Mouse (Mus musculus) neural tube, embryonic 11.5 days (tissue): ENCODE data around the gene Bhlhe40. TPM values are rescaled to one million over a fixed set of nuclear protein-coding genes. Genes with fewer than 3 reads are reported as not detected.

Source experiments
- ATAC-seq: fragments of 200-750 bp; cut with Nextera tagmentation; 2 replicates; pipeline ENCODE4 v1.8.0; 2017; ENCODE audit warnings: moderate number of reproducible peaks, mild to moderate bottlenecking, moderate TSS enrichment, moderate library complexity; ENCODE audit not compliant: insufficient read depth, low FRiP score, low TSS enrichment
- DNase-seq: peaks from one replicate; pipeline ENCODE4 v3.0.0-alpha.2; 2015; ENCODE audit warnings: low spot score
- H3K27ac ChIP-seq: fragments of 300-500 bp; sonication (generic); 2 replicates; pipeline ENCODE4 v1.5.1; 2014; ENCODE audit warnings: low read depth, mild to moderate bottlenecking, low read length
- H3K27me3 ChIP-seq: fragments of 300-500 bp; sonication (generic); 2 replicates; pipeline ENCODE4 v1.6.1; 2014; ENCODE audit warnings: mild to moderate bottlenecking, low read length, mixed read lengths; ENCODE audit not compliant: control insufficient read depth, insufficient read depth
- H3K36me3 ChIP-seq: fragments of 300-500 bp; sonication (generic); 2 replicates; pipeline ENCODE4 v1.6.1; 2014; ENCODE audit warnings: mild to moderate bottlenecking, low read length, moderate library complexity, mixed read lengths; ENCODE audit not compliant: control insufficient read depth, insufficient read depth
- H3K4me1 ChIP-seq: fragments of 300-500 bp; sonication (generic); 2 replicates; pipeline ENCODE4 v1.6.1; 2014; ENCODE audit warnings: low read length, mixed read lengths; ENCODE audit not compliant: control insufficient read depth, insufficient read depth
- H3K4me2 ChIP-seq: fragments of 300-500 bp; sonication (generic); 2 replicates; pipeline ENCODE4 v1.6.1; 2014; ENCODE audit warnings: low read depth, mild to moderate bottlenecking, moderate library complexity
- H3K4me3 ChIP-seq: fragments of 300-500 bp; sonication (generic); 2 replicates; pipeline ENCODE4 v1.5.1; 2014; ENCODE audit warnings: low read depth, low read length
- H3K9ac ChIP-seq: fragments of 300-500 bp; sonication (generic); 2 replicates; pipeline ENCODE4 v1.6.1; 2014; ENCODE audit warnings: mild to moderate bottlenecking, low read length
- H3K9me3 ChIP-seq: fragments of 300-500 bp; sonication (generic); 2 replicates; pipeline ENCODE4 v1.6.1; 2016; ENCODE audit warnings: low read length; ENCODE audit not compliant: control insufficient read depth
- WGBS: fragments of 180-500 bp; shearing (Covaris S2); extraction: QIAGEN DNeasy Blood & Tissue Kit; methylation state at CpG from one replicate; pipeline ENCODE4 v1.1.7; 2014; 5-methylcytosine and 5-hydroxymethylcytosine counted together
- polyA plus RNA-seq: library from polyadenylated mRNA; unstranded; fragments of >200 nt; fragmentation: Nextera tagmentation; extraction: Ambion mirVana; gene quantifications from 2 replicates; pipeline ENCODE4 v1.2.1, GENCODE M21; 2014

Gene Bhlhe40
- polyA plus RNA-seq, 1 experiment from 2014 or later = 3.7 TPM

DNA sequence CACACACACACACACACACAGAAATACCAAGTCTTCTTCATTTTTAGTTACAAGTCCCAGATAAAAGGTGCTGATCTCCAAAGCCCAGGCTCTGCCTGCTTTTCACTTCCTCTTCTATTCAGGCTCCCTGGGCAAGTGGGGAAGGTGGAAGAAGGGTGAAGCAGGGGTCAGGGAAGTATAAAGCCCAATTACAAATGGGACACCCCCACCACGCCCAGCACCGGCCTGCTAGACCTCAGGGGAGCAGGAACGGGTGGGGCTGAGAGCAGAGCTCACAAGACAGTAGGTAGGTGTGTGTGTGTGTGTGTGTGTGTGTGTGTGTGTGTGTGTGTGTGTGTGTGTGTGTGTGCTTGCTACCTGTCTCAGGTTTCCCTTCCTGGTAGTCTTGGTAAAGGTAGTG is 42.2 kb downstream of the Bhlhe40 start:
- Histone ChIP-seq H3K27me3 (no peaks in the 10 kb centered on the region), H3K27ac (no peak overlapping the region), H3K9ac (no peak overlapping the region), H3K36me3 (no peaks in the 10 kb centered on the region), H3K4me1 (peaks cover 11% of the 10 kb centered on the region; the same call in 1 of the 2 replicates), H3K9me3 (no peaks in the 10 kb centered on the region), H3K4me2 (no peak overlapping the region), H3K4me3 (no peak overlapping the region)
- 35% methylated on average over 3 of the region's 3 CpGs for WGBS
- no peak for DNase-seq
- ATAC-seq = no peak

DNA sequence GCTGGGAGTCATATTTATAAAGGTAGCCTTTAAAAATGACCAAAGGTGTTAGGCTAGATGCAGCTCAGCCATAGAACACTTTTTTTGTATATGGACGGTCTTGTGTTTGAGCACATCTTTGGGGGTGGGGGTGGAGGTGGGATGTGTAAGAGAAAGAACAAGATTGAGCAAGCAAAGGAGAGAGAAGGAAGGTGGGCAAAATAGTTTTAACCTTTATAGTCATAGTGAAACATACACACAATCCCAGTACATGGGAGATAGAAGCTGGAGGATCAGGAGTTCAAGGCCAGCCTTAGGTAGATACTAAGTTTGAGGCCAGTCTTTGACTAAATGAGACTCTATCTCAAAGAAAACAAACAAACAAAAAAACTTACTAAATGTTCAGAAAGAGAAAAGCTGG is 42.7 kb downstream of the Bhlhe40 start:
- H3K9ac ChIP-seq = no peak overlapping the region
- no peak overlapping the region for H3K4me3 ChIP-seq
- 92% methylated on average over 1 of the region's 1 CpGs for WGBS
- H3K36me3 ChIP-seq = no peaks in the 10 kb centered on the region
- ATAC-seq (no peak), DNase-seq (no peak)
- no peaks in the 10 kb centered on the region for H3K9me3 ChIP-seq
- no peak overlapping the region for H3K27ac ChIP-seq
- H3K4me2 ChIP-seq = no peak overlapping the region
- no peaks in the 10 kb centered on the region for H3K27me3 ChIP-seq
- peaks cover 11% of the 10 kb centered on the region; the same call in 1 of the 2 replicates for H3K4me1 ChIP-seq

DNA sequence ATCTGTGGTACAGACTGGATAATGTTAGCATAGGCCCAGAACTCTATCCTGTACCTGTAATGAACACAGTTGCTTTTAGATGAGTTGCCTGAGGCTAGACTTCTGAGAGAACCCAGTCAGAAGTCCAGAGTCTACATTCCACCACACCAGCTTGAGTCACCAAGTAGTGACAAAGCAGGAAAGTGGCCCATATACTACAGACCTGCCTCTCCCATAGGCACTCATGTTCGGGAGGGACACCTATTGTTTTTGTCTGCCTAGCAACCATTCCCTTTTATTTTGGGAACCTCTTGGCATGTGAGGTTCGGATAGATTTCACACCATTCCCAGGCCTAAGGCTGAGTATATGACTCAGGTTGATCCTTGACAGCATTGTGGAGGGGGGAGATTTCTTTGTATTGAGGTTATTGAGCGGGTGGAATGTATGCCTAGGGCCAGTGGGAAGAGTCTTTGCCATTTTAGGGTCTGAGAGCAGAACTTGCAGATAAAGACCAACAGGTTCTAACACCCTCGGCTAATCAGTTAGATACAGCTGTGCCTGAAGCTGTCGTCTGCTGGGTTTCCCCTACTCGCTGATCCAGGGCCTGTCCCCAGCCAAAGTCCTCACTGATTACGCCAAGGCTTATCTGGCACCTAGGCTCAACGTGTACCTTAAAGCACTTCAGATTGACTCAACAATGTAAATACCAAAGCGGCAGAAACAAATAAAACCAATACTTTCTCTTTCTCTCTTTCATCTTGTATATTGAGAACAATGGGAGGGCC is 44.1 kb downstream of the Bhlhe40 start:
- ATAC-seq (no peak), DNase-seq (no peak)
- H3K9ac ChIP-seq = no peak overlapping the region
- no peak overlapping the region for H3K27ac ChIP-seq
- H3K4me3 ChIP-seq = no peak overlapping the region
- H3K27me3 ChIP-seq = no peaks in the 10 kb centered on the region
- H3K9me3 ChIP-seq = no peaks in the 10 kb centered on the region
- peaks cover 9% of the 10 kb centered on the region; the same call in 1 of the 2 replicates for H3K4me1 ChIP-seq
- no peak overlapping the region for H3K4me2 ChIP-seq
- WGBS = 61% methylated on average over 9 of the region's 9 CpGs
- H3K36me3 ChIP-seq = no peaks in the 10 kb centered on the region

DNA sequence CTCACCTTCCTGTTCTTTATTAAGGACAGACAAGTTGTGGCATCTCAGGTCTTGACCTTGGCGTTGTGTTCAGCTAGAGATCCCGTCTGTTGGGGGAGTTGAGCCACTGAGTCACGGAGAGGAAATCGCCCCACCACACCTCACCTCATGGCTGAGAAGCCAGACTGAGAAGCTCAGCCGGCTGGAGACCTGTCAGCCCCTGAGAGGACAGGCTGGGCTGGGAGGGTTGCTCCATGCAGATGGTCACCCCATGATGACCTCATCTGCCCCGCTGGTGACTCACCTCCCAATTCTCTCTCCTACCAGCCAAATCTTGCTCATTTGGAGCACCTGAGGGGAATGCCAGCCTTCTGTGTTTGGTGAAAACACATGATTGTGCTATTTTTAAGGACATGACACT is 45.5 kb downstream of the Bhlhe40 start:
- H3K4me2 ChIP-seq = no peak overlapping the region
- H3K27ac ChIP-seq = no peak overlapping the region
- H3K27me3 ChIP-seq = no peaks in the 10 kb centered on the region
- no peaks in the 10 kb centered on the region; the same call in 1 of the 2 replicates for H3K4me1 ChIP-seq
- H3K9ac ChIP-seq = no peak overlapping the region
- H3K9me3 ChIP-seq = no peaks in the 10 kb centered on the region
- 77% methylated on average over 6 of the region's 6 CpGs for WGBS
- no peaks in the 10 kb centered on the region for H3K36me3 ChIP-seq
- DNase-seq (no peak), ATAC-seq (no peak)
- H3K4me3 ChIP-seq = no peak overlapping the region

DNA sequence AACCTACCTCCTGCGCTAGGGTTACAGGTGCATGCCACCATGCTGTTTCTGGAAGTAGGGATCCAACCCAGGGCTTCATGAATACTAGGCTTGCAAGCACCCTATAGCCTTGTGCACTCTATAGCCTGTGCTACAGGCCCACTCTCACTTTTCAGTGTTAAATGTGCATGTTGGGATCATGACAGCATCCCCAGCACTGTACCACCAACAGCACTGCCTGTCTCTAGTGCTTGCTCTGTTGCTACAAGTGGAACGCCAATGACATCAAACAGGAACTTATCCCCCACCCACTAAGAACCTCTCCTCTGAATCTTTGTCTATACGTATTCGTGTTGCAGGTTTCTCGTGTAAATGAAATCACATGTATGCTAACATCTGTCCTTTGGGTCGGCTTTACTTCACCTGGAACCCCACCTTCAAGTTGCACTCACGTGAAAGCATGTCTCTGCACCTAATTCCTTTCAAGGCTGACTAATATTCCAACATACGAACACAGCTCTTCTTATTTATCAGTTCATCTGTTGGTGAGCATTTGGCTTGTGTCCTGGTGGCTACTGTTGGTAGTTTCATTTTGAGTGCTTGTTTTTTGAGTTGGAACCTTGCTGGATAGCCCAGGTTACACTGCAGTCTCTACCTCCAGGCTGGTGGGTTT is 46.7 kb downstream of the Bhlhe40 start:
- Histone ChIP-seq H3K4me3 (no peak overlapping the region), H3K4me2 (no peak overlapping the region), H3K9me3 (no peaks in the 10 kb centered on the region), H3K36me3 (no peaks in the 10 kb centered on the region), H3K27me3 (no peaks in the 10 kb centered on the region), H3K27ac (no peak overlapping the region), H3K9ac (no peak overlapping the region), H3K4me1 (no peaks in the 10 kb centered on the region; the same call in 1 of the 2 replicates)
- 92% methylated on average over 8 of the region's 8 CpGs for WGBS
- ATAC-seq (no peak), DNase-seq (no peak)

DNA sequence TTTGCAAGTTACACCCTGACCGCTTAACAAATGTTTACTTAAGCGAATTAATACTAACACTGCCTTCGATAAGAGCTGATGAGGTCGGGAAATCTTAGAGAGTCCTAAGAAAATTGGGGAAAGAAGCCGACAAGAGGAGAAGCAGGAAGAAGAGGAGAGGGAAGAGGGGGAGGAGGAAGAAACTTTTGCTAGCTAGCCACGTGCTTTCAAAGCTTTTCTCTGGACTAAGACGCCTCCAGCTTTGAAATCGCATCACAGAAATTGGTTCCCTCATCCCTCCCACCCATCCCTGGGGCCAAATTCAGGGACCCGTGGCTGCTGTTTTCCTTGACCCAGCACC is 48.7 kb downstream of the Bhlhe40 start:
- H3K27ac ChIP-seq = no peak overlapping the region
- 16% methylated on average over 9 of the region's 9 CpGs for WGBS
- H3K36me3 ChIP-seq = no peaks in the 10 kb centered on the region

DNA sequence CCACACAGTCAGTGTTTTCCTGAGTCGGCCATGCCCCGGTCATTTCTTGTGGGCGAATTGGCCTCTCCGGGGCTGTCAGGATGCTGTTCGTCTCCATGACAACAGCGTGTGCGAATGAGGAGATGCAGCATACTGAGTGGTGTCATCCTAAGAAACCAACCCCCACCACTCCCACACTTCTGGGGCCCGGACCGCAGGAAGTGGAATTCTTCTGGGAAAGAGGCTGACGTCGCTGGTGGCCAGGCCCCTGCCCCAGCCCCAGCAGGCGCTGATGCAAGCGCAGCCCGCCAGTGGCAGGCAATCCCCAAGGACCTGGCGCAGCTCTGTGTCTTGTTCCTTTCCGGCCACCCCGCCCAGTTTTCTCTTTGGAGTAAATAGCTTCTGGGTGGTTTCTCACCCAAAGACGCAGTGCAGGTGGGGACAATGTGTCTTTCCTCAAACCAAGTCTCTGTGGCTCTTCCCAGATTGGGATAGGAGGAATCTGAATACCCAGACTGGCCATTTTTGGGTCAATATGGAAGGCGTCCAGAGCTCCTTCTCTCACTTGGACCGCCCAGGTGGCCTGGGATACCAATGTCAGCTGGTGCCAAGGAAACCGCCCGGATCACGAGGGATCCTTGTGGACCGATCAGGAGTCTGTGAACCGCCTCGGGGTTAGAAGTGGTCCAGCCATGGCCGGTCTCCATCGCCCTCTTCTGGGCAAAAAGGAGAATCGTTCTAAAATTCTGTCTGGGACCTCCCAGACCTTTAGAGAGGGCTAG is 49.2 kb downstream of the Bhlhe40 start:
- H3K27me3 ChIP-seq = no peaks in the 10 kb centered on the region
- DNase-seq = peak; percentile 83
- H3K4me1 ChIP-seq = no peaks in the 10 kb centered on the region; the same call in 1 of the 2 replicates
- H3K36me3 ChIP-seq = no peaks in the 10 kb centered on the region
- peak overlapping the region; percentile 58 for H3K4me2 ChIP-seq
- H3K9ac ChIP-seq = peak overlapping the region; percentile 37
- H3K9me3 ChIP-seq = no peaks in the 10 kb centered on the region
- H3K27ac ChIP-seq = no peak overlapping the region
- under 1% methylated on average over 29 of the region's 29 CpGs for WGBS
- peak overlapping the region; percentile 29 for H3K4me3 ChIP-seq
- peak; percentile 89 for ATAC-seq

More for the DNA sequence above, 48.7 kb downstream of the Bhlhe40 start:
- Histone ChIP-seq H3K4me3 (peak overlapping the region; percentile 29), H3K9me3 (no peaks in the 10 kb centered on the region), H3K4me2 (peak overlapping the region; percentile 58), H3K9ac (no peak overlapping the region; the same call in 1 of the 2 replicates), H3K27me3 (no peaks in the 10 kb centered on the region), H3K4me1 (no peaks in the 10 kb centered on the region; the same call in 1 of the 2 replicates)
- DNase-seq (no peak), ATAC-seq (no peak)

DNA sequence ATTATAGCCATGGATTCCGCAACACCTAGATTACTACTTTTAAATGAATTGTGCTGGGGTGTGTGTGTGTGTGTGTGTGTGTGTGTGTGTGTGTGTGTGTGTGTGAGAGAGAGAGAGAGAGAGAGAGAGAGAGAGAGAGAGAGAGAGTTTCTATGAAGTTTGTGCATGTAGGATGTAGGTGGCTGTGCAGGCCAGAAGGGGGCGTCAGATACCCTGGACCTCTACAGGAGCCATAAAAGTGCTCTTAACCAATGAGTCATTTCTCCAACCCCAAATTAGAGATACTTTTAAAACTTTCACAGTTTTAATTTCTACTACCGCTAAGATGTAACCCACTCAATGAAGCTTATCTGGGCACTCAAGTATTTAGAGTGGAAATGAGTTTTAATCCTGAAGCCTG is 50.2 kb downstream of the Bhlhe40 start:
- H3K4me3 ChIP-seq = no peak overlapping the region
- H3K4me2 ChIP-seq = no peak overlapping the region
- H3K27ac ChIP-seq = no peak overlapping the region
- WGBS = 75% methylated on average over 3 of the region's 3 CpGs
- no peak overlapping the region for H3K9ac ChIP-seq
- H3K27me3 ChIP-seq = no peaks in the 10 kb centered on the region
- H3K4me1 ChIP-seq = no peaks in the 10 kb centered on the region; the same call in 1 of the 2 replicates
- no peak for ATAC-seq
- no peaks in the 10 kb centered on the region for H3K9me3 ChIP-seq
- no peak for DNase-seq
- H3K36me3 ChIP-seq = no peaks in the 10 kb centered on the region
